Mouse (Mus musculus) liver, adult 2 months (tissue): ENCODE measurements at regions not wholly inside any gene's neighbourhood (a gene's known extent, or its start where the extent isn't known, plus 50 kb on each side); places are given as distances from the start of the nearest gene placed in this dataset.

Source experiments
- DNase-seq: peaks from one replicate; pipeline ENCODE4 v3.0.0-alpha.2; 2011; ENCODE audit warnings: low read depth, low spot score; ENCODE audit errors: extremely low read depth
- H3K27ac ChIP-seq: fragments of 200-500 bp; replicated peaks from 2 replicates; pipeline ENCODE4 v1.5.1; 2012; ENCODE audit warnings: low read depth, mild to moderate bottlenecking, control low read depth, inconsistent platforms, low read length; ENCODE audit not compliant: insufficient read depth
- H3K27me3 ChIP-seq: fragments of 200-500 bp; 2 replicates; pipeline ENCODE4 v1.6.1; 2012; ENCODE audit warnings: mild to moderate bottlenecking, moderate library complexity, low read length, inconsistent platforms; ENCODE audit not compliant: control insufficient read depth, insufficient read depth
- H3K36me3 ChIP-seq: fragments of 200-500 bp; 2 replicates; pipeline ENCODE4 v1.6.1; 2012; ENCODE audit warnings: low read length, inconsistent platforms; ENCODE audit not compliant: control insufficient read depth, insufficient read depth
- H3K4me1 ChIP-seq: fragments of 200-500 bp; 2 replicates; pipeline ENCODE4 v1.6.1; 2011; ENCODE audit warnings: low read length; ENCODE audit not compliant: control insufficient read depth, insufficient read depth
- H3K4me3 ChIP-seq: fragments of 200-500 bp; 2 replicates; pipeline ENCODE4 v1.5.1; 2011; ENCODE audit warnings: low read depth, mild to moderate bottlenecking, control low read depth, low read length, moderate library complexity; ENCODE audit not compliant: insufficient read depth
- H3K79me2 ChIP-seq: fragments of 200-500 bp; 2 replicates; pipeline ENCODE4 v1.6.1; 2012; ENCODE audit warnings: inconsistent platforms, mild to moderate bottlenecking, low read length, moderate library complexity; ENCODE audit not compliant: control insufficient read depth, insufficient read depth
- H3K9ac ChIP-seq: fragments of 200-500 bp; 2 replicates; pipeline ENCODE4 v1.6.1; 2012; ENCODE audit warnings: low read depth, mild to moderate bottlenecking, control low read depth, inconsistent platforms, low read length
- CTCF ChIP-seq: fragments of 200-500 bp; IDR thresholded peaks from 2 replicates; pipeline ENCODE4 v1.5.1; 2011; ENCODE audit warnings: low read depth, low read length, control low read depth
- POLR2A ChIP-seq: fragments of 200-500 bp; IDR thresholded peaks from 2 replicates; pipeline ENCODE4 v1.6.1; 2011; ENCODE audit warnings: low read length, control low read depth; ENCODE audit not compliant: insufficient read depth; ENCODE audit errors: extremely low read depth
- WGBS: fragments of 180-500 bp; shearing (Covaris S2); methylation state at CpG from one replicate; pipeline ENCODE4 v1.1.7; 2018; 5-methylcytosine and 5-hydroxymethylcytosine counted together

DNA sequence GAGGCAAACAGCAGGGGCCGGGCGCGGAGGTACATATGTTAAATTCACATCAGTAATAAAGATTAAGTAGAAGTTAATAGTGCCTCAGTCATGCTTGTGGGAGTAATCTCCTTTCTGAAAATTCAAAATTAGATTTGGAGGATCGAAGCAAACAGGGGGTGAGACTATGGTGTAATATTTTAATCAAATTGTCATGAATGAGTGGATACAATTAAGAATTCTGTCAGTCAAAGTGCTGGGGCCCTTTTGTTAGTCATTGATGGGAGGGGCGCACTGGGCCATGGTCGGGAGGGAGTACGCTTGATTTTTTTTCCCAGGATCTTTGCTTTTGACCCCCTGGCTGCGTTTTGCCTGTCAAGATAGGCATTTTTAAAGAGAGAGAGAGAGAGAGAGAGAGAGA lies 163.2 kb downstream of the Vrk1 start:
- H3K4me3 ChIP-seq = no peak overlapping the region
- peaks cover 4% of the 10 kb centered on the region for H3K4me1 ChIP-seq
- no peak overlapping the region for H3K27ac ChIP-seq
- no peak for TF ChIP-seq CTCF
- no peak for TF ChIP-seq POLR2A
- WGBS = 51% methylated on average over 8 of the region's 8 CpGs
- no peaks in the 10 kb centered on the region for H3K79me2 ChIP-seq
- peaks cover 2% of the 10 kb centered on the region; the same call in 1 of the 2 replicates for H3K27me3 ChIP-seq
- H3K9ac ChIP-seq = no peak overlapping the region
- H3K36me3 ChIP-seq = no peaks in the 10 kb centered on the region
- no peak for DNase-seq

DNA sequence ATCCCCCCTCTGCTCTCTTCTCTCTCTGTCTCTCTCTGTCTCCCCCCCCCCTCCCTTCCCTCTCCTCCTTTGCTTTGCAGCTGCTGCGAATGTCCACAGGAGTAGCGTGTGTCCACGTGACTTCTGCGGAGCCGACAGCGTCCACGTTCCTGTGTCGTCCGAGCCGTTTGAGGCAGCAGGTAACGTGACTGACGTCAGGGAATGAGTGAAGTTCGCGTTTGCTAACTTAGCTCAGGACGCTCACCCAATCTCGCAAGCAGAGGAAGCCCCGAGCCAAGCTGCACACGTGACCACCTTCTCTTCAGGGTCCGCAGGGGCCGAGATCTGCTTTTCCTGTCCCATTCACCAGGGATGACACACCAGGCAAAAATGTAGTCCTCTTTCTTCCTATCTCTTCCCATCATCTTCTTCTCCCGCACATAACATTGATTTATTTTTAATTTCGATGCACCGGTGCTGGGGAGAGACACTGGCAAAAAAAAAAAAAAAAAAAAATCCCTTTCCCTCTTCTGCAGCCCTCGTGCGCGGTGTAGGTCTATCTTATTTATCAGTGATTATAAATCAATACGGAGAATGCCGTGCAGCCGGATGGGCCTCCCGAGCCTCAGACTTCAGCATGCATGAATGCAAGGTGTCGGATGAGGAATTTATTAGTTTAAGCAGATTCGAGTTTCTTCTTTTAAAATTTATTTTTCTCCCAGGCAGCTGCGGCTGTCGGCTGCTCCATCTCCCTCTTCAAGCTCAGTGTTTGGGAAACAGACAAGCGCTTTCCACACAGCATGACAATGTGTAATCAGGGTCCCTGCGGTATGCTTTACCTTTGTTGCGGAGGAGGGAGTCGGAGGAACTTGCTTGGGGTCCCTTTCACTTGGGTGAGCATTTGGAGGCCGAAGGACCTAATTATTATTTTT lies 164.3 kb downstream of the Vrk1 start:
- H3K27me3 ChIP-seq = peaks cover 2% of the 10 kb centered on the region; the same call in 1 of the 2 replicates
- TF ChIP-seq CTCF (no peak), POLR2A (no peak)

DNA sequence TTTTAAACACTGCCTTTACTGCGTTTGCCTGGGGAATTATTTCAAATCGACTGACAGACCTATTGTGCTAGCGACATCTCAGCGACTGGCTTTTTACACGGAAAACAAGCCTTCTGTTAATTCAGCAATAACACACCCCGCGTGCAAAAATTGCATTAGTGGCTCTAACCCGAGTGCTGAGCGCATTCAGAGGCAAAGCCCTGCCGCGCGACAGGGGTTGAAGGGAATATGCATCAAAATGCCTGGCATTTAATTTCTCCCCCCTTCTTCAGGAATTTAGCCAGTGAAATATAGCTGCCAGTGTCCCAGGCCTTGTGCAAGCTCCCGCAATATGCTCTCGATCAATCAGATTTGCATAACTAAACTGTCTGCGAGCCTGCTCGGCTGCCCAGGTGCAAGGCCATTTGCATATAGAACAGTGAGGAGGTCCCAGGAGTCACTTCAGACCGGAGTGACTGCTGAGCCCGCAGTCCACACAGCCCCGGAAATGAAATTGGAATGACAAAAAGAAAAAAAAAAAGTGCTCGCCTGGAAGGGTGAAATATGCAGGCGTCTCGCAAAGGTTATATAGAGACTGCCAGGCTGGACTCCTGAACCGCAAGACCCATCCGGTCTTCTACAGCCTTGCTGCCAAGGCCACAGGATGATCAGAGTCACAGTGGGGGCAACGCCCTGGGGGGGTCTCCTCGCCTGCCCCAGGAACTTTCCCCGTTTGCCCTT lies 165.1 kb downstream of the Vrk1 start:
- Histone ChIP-seq H3K27ac (no peak overlapping the region), H3K9ac (no peak overlapping the region), H3K36me3 (no peaks in the 10 kb centered on the region), H3K27me3 (peaks cover 2% of the 10 kb centered on the region; the same call in 1 of the 2 replicates), H3K4me3 (no peak overlapping the region), H3K79me2 (no peaks in the 10 kb centered on the region), H3K4me1 (peaks cover 4% of the 10 kb centered on the region)
- DNase-seq = peak; percentile 0
- 3% methylated on average over 27 of the region's 27 CpGs for WGBS
- TF ChIP-seq POLR2A (no peak), CTCF (no peak)

More for the DNA sequence above, 164.3 kb downstream of the Vrk1 start:
- H3K36me3 ChIP-seq = no peaks in the 10 kb centered on the region
- DNase-seq = peak; percentile 15
- H3K27ac ChIP-seq = no peak overlapping the region
- no peaks in the 10 kb centered on the region for H3K79me2 ChIP-seq
- peaks cover 4% of the 10 kb centered on the region for H3K4me1 ChIP-seq
- no peak overlapping the region for H3K4me3 ChIP-seq
- H3K9ac ChIP-seq = no peak overlapping the region
- 1% methylated on average over 39 of the region's 39 CpGs for WGBS

DNA sequence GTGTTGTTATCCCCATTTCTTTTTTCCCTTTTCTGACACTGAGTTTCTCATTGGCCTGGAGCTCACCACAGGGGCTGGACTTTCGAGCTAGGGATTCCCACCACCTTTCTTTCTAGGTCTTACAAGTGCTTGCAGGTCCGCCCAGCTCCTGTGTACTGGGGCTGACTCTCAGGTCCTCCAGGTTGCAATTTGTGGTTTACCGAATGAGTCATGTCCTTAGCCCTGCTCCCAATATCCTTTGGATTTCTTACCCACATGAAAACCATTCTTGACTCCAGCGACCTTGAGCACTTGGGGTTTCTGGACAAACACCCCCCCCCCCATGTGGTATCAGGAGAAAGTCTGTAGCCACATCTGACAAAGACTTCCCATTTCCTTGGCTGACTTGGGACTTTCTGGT lies 167.3 kb downstream of the Vrk1 start:
- Histone ChIP-seq H3K36me3 (no peaks in the 10 kb centered on the region), H3K27ac (no peak overlapping the region), H3K27me3 (peaks cover 2% of the 10 kb centered on the region; the same call in 1 of the 2 replicates), H3K79me2 (no peaks in the 10 kb centered on the region), H3K9ac (no peak overlapping the region), H3K4me1 (peaks cover 4% of the 10 kb centered on the region), H3K4me3 (no peak overlapping the region)
- DNase-seq = no peak
- TF ChIP-seq CTCF = no peak
- TF ChIP-seq POLR2A = no peak
- 48% methylated on average over 4 of the region's 4 CpGs for WGBS

GRCm38 (mm10) chr12:106177861-106178260 lies 167.8 kb downstream of the Vrk1 start:
- H3K27ac ChIP-seq = no peak overlapping the region
- no peaks in the 10 kb centered on the region for H3K79me2 ChIP-seq
- DNase-seq = no peak
- no peak overlapping the region for H3K9ac ChIP-seq
- WGBS = 53% methylated on average over 3 of the region's 3 CpGs
- peaks cover 4% of the 10 kb centered on the region for H3K4me1 ChIP-seq
- H3K27me3 ChIP-seq = peaks cover 2% of the 10 kb centered on the region; the same call in 1 of the 2 replicates
- TF ChIP-seq CTCF (no peak), POLR2A (no peak)
- no peaks in the 10 kb centered on the region for H3K36me3 ChIP-seq
- no peak overlapping the region for H3K4me3 ChIP-seq

DNA sequence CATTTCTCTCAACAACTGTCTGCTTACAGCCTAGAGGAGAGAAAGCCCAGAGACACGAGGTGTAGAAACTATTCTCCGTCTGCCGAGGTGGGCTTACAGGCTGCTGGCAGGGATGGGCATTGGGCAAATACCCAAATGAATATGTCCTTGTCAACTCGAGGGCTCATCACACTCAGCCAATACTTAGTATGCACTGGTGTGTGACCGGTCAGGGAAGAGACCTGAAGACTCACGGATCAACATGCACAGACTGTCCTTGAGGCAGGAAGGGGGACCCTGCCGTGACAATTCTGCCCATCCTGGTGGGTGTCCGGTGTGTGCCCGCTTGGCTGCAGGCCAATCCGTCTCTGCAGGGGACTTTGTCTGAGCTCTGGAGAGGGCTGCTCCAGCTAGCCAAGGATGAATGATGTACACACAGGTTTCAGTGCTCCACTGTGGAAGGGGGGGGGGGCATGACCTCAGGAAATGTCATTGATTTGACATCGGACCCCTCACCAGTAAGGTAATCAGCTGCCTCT lies 168.7 kb downstream of the Vrk1 start:
- H3K4me3 ChIP-seq = no peak overlapping the region
- no peak overlapping the region for H3K9ac ChIP-seq

More for the DNA sequence above, 168.7 kb downstream of the Vrk1 start:
- no peak for DNase-seq
- H3K27ac ChIP-seq = no peak overlapping the region
- no peak for TF ChIP-seq POLR2A
- TF ChIP-seq CTCF = no peak
- H3K27me3 ChIP-seq = no peaks in the 10 kb centered on the region; the same call in 1 of the 2 replicates
- H3K36me3 ChIP-seq = no peaks in the 10 kb centered on the region
- peaks cover 4% of the 10 kb centered on the region for H3K4me1 ChIP-seq
- no peaks in the 10 kb centered on the region for H3K79me2 ChIP-seq
- WGBS = 78% methylated on average over 11 of the region's 11 CpGs
